Mouse (Mus musculus): ENCODE measurements around the gene Bcl2l1. TPM values are rescaled to one million over a fixed set of nuclear protein-coding genes. Genes with fewer than 3 reads are reported as not detected.
A peak's percentile ranks its signal among the peaks of the same experiment; 100 is the strongest.

Bcl2l1 gene
- 36.2 and 57.4 TPM in 2 replicates for polyA plus RNA-seq (2012; rRNA removed)

- peak; percentile 93 to 98 for DNase-seq (ENCODE audit: low read depth in 1 of 2, low spot score in 2 of 2)
- no peak for TF ChIP-seq POLR2A (IDR thresholded peaks at IDR 0.05; ENCODE audit: low read depth, low read length)
- peak; percentile 100 for TF ChIP-seq CTCF (IDR thresholded peaks at IDR 0.05; ENCODE audit: extremely low read depth, insufficient read depth, insufficient read length, insufficient replicate concordance)
- peak within 1 kb of the TSS; percentile 83 for H3K4me3 ChIP-seq (ENCODE audit: extremely low read depth, insufficient read depth, insufficient read length)
- no peaks in the 10 kb centered on the region for H3K27me3 ChIP-seq (ENCODE audit: control insufficient read depth, insufficient read depth, low read length)
- H3K27ac ChIP-seq (ENCODE audit: insufficient read depth, low read length): peak within 1 kb of the TSS; percentile 82
- under 1% methylated on average over 70 of the region's 74 CpGs for WGBS
- H3K36me3 ChIP-seq (ENCODE audit: control insufficient read depth, insufficient read depth, low read length): no peaks in the 10 kb centered on the region
- H3K4me1 ChIP-seq (ENCODE audit: control insufficient read depth, insufficient read depth, insufficient read length): peaks cover 4% of the 10 kb centered on the region; the same call in 1 of the 2 replicates
Measured at GRCm38 (mm10) chr2:152831019-152831878, at the start of gene Bcl2l1. Bcl2l1 (minus strand) TSS chr2:152831728.

DNA sequence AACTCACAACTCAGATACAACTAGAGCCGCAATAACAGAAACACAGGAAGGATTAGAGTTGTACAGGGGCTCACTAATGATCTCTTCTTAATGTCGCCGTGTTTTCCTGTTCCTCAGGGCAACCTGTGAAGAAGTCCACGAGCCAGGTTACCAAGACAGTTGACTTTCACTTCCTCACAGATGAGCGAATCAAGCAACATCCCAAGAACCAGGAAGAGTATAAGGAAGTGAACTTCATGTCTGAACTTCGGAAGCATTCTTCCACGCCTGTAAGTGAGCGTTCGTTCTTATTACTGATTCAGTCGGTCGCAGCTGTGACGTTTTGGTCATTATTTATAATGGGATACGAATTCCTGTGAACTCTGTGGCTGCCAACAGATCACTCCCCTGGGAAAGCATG, 49.4 kb upstream of the Bcl2l1 start:
- WGBS: 80% methylated on average over 13 of the region's 13 CpGs
- DNase-seq (ENCODE audit: low read depth in 1 of 2, low spot score in 2 of 2): peak in 1 of 2 experiments; percentile 7
- H3K27me3 ChIP-seq (ENCODE audit: control insufficient read depth, insufficient read depth, low read length): no peaks in the 10 kb centered on the region
- H3K4me3 ChIP-seq (ENCODE audit: extremely low read depth, insufficient read depth, insufficient read length): no peak overlapping the region
- TF ChIP-seq CTCF (IDR thresholded peaks at IDR 0.05; ENCODE audit: extremely low read depth, insufficient read depth, insufficient read length, insufficient replicate concordance): no peak
- no peak for TF ChIP-seq POLR2A (IDR thresholded peaks at IDR 0.05; ENCODE audit: low read depth, low read length)
- H3K4me1 ChIP-seq (ENCODE audit: control insufficient read depth, insufficient read depth, insufficient read length): no peaks in the 10 kb centered on the region
- no peak overlapping the region for H3K27ac ChIP-seq (ENCODE audit: insufficient read depth, low read length)
- peaks cover 3% of the 10 kb centered on the region for H3K36me3 ChIP-seq (ENCODE audit: control insufficient read depth, insufficient read depth, low read length)

- Histone ChIP-seq H3K4me3 (ENCODE audit: extremely low read depth, insufficient read depth, insufficient read length) (no peak overlapping the region), H3K36me3 (ENCODE audit: control insufficient read depth, insufficient read depth, low read length) (peaks cover 3% of the 10 kb centered on the region), H3K27me3 (ENCODE audit: control insufficient read depth, insufficient read depth, low read length) (no peaks in the 10 kb centered on the region), H3K27ac (ENCODE audit: insufficient read depth, low read length) (no peak overlapping the region), H3K4me1 (ENCODE audit: control insufficient read depth, insufficient read depth, insufficient read length) (no peaks in the 10 kb centered on the region)
- TF ChIP-seq CTCF (IDR thresholded peaks at IDR 0.05; ENCODE audit: extremely low read depth, insufficient read depth, insufficient read length, insufficient replicate concordance) (no peak), POLR2A (IDR thresholded peaks at IDR 0.05; ENCODE audit: low read depth, low read length) (no peak)
- DNase-seq (ENCODE audit: low read depth in 1 of 2, low spot score in 2 of 2): no peak
- WGBS: 88% methylated on average over 3 of the region's 3 CpGs
Measured at GRCm38 (mm10) chr2:152878239-152878638, 46.7 kb upstream of the Bcl2l1 start.

DNA sequence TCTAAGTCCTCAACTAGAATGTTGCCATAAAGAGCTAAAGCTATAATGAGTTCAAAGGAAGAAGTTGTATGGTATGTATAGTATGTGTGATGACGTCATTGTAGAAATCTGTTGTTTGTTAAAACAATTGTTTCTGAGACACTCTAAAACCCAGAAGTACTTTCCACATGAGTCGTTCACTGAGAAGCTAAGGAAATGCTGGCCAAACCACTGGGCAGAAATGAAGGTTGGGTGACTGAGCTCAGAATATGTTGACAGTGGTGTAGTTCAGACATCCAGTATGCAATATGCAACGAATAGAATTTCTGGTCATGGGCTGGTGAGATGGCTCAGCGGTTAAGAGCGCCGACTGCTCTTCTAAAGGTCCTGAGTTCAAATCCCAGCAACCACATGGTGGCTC, 31.8 kb upstream of the Bcl2l1 start:
- H3K36me3 ChIP-seq (ENCODE audit: control insufficient read depth, insufficient read depth, low read length): no peaks in the 10 kb centered on the region; the same call in 1 of the 2 replicates
- H3K4me3 ChIP-seq (ENCODE audit: extremely low read depth, insufficient read depth, insufficient read length): no peak overlapping the region
- 93% methylated on average over 6 of the region's 6 CpGs for WGBS
- TF ChIP-seq POLR2A (IDR thresholded peaks at IDR 0.05; ENCODE audit: low read depth, low read length) (no peak), CTCF (IDR thresholded peaks at IDR 0.05; ENCODE audit: extremely low read depth, insufficient read depth, insufficient read length, insufficient replicate concordance) (no peak)
- no peak overlapping the region for H3K27ac ChIP-seq (ENCODE audit: insufficient read depth, low read length)
- no peak for DNase-seq (ENCODE audit: low read depth in 1 of 2, low spot score in 2 of 2)
- no peaks in the 10 kb centered on the region for H3K27me3 ChIP-seq (ENCODE audit: control insufficient read depth, insufficient read depth, low read length)
- H3K4me1 ChIP-seq (ENCODE audit: control insufficient read depth, insufficient read depth, insufficient read length): no peaks in the 10 kb centered on the region

- 86% methylated on average over 3 of the region's 3 CpGs for WGBS
- Histone ChIP-seq H3K36me3 (ENCODE audit: control insufficient read depth, insufficient read depth, low read length) (no peaks in the 10 kb centered on the region; the same call in 1 of the 2 replicates), H3K27ac (ENCODE audit: insufficient read depth, low read length) (no peak overlapping the region), H3K27me3 (ENCODE audit: control insufficient read depth, insufficient read depth, low read length) (no peaks in the 10 kb centered on the region), H3K4me3 (ENCODE audit: extremely low read depth, insufficient read depth, insufficient read length) (no peak overlapping the region), H3K4me1 (ENCODE audit: control insufficient read depth, insufficient read depth, insufficient read length) (no peaks in the 10 kb centered on the region)
- DNase-seq (ENCODE audit: low read depth in 1 of 2, low spot score in 2 of 2): no peak
- TF ChIP-seq POLR2A (IDR thresholded peaks at IDR 0.05; ENCODE audit: low read depth, low read length) (no peak), CTCF (IDR thresholded peaks at IDR 0.05; ENCODE audit: extremely low read depth, insufficient read depth, insufficient read length, insufficient replicate concordance) (no peak)
Measured at GRCm38 (mm10) chr2:152862638-152863037, 31.1 kb upstream of the Bcl2l1 start.

DNA sequence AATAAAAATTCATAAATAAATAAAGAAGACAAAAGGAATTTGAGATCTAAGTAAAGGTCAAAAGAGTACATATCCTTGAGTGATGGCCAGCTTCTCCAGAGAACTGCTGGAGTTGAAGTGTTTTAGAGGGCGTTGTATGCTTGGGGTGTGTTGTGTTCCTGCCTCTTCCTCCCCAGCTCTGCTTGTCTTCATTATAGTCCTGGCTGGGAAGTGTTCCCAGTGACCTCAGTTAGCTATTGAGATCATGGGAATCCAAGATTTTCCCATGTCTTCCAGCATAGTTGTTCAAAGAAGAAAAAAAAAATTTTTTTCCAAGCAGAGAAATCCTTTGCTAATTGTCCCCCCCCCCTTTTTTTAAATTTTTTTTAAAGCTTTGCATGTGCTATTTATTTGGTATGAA, 30.4 kb upstream of the Bcl2l1 start:
- TF ChIP-seq CTCF (IDR thresholded peaks at IDR 0.05; ENCODE audit: extremely low read depth, insufficient read depth, insufficient read length, insufficient replicate concordance) (no peak), POLR2A (IDR thresholded peaks at IDR 0.05; ENCODE audit: low read depth, low read length) (no peak)
- 95% methylated on average over 1 of the region's 1 CpGs for WGBS
- Histone ChIP-seq H3K4me3 (ENCODE audit: extremely low read depth, insufficient read depth, insufficient read length) (no peak overlapping the region), H3K27ac (ENCODE audit: insufficient read depth, low read length) (no peak overlapping the region), H3K4me1 (ENCODE audit: control insufficient read depth, insufficient read depth, insufficient read length) (no peaks in the 10 kb centered on the region), H3K27me3 (ENCODE audit: control insufficient read depth, insufficient read depth, low read length) (no peaks in the 10 kb centered on the region), H3K36me3 (ENCODE audit: control insufficient read depth, insufficient read depth, low read length) (no peaks in the 10 kb centered on the region; the same call in 1 of the 2 replicates)
- DNase-seq (ENCODE audit: low read depth in 1 of 2, low spot score in 2 of 2): no peak

DNA sequence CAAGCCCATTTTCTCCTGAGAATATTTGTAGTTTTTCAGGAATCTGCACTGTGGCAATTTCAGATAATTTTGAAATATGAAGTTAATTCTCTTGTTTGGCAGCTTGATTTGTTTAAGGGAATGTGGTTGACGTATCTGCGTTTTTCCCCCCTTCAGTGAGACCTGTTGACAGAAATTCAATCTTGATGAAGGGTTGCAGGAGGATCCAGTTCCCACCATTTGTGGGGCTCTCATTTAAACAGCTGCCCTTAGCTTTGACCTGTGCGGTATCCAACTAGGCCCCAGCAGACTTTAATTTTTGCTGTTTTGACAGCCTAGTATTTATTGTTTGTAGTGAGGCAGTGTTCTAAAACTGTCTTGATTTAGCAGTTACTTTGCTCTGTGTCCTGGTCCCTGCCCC, 28.0 kb upstream of the Bcl2l1 start:
- Histone ChIP-seq H3K27ac (ENCODE audit: insufficient read depth, low read length) (no peak overlapping the region), H3K27me3 (ENCODE audit: control insufficient read depth, insufficient read depth, low read length) (no peaks in the 10 kb centered on the region), H3K36me3 (ENCODE audit: control insufficient read depth, insufficient read depth, low read length) (no peaks in the 10 kb centered on the region; the same call in 1 of the 2 replicates), H3K4me1 (ENCODE audit: control insufficient read depth, insufficient read depth, insufficient read length) (no peaks in the 10 kb centered on the region), H3K4me3 (ENCODE audit: extremely low read depth, insufficient read depth, insufficient read length) (no peak overlapping the region)
- TF ChIP-seq CTCF (IDR thresholded peaks at IDR 0.05; ENCODE audit: extremely low read depth, insufficient read depth, insufficient read length, insufficient replicate concordance) (no peak), POLR2A (IDR thresholded peaks at IDR 0.05; ENCODE audit: low read depth, low read length) (no peak)
- 94% methylated on average over 3 of the region's 3 CpGs for WGBS
- no peak for DNase-seq (ENCODE audit: low read depth in 1 of 2, low spot score in 2 of 2)
